Mouse (Mus musculus): ENCODE data around the gene Prkag3.

DNA sequence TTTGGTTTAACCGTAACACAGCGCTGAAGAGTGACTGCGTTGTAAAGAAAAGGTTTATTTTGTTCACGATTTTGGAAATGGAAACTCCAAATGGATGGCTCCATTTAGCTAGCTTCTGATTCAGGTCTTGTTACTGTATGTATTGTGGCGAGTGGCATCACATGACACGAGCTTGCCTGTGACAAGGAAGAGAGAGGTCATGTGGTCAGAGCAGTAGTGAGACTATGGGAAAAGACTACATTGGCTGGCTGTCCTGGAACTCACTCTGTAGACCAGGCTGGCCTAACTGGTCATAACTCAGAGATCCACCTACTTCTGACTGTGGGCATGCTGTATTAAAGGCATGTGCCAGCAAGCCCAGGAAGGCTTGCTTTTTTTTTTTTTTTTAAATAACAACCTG lies 33.1 kb downstream of the Prkag3 start:
- no peak for TF ChIP-seq POLR2A (IDR thresholded peaks at IDR 0.05; ENCODE audit: borderline replicate concordance, control insufficient read depth, low read depth, low read length)
- TF ChIP-seq CTCF (IDR thresholded peaks at IDR 0.05; ENCODE audit: control insufficient read depth, insufficient read depth, low read length) = no peak

Measured in bone marrow, adult 2 months (tissue).